Mouse (Mus musculus) right cerebral cortex, adult 2 months (tissue): ENCODE data around the gene Arhgap20.

ENCODE experiments used
- DNase-seq, 2 experiments: peaks; one replicate each; pipeline ENCODE4 v3.0.0; 2021 to 2022; ENCODE audit warnings: low spot score in 2 of 2

The Arhgap20 gene

GRCm38 (mm10) chr9:51798251-51798650 lies 33.1 kb downstream of the Arhgap20 start:
- no peak for DNase-seq

GRCm38 (mm10) chr9:51799156-51799555 lies 34.0 kb downstream of the Arhgap20 start:
- DNase-seq: no peak

DNA sequence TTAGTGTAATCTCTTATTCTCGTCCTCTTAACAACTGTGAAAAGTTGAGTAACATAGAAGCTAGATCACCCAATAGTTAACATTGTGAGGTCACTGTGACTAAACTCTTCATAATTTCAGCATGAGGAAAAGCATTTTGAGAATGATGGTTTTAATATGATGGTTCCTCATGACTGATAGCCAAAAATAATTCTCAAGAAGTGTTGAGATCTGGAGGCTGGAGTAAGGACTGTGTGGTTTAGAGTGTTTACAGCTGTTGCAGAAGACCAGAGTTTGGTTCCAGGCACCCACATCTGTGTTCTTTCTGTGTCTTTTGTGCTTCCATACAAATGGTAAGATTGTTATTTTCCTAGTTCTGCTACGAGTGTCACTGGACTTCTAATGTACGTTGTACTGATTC lies 42.1 kb downstream of the Arhgap20 start:
- no peak for DNase-seq

DNA sequence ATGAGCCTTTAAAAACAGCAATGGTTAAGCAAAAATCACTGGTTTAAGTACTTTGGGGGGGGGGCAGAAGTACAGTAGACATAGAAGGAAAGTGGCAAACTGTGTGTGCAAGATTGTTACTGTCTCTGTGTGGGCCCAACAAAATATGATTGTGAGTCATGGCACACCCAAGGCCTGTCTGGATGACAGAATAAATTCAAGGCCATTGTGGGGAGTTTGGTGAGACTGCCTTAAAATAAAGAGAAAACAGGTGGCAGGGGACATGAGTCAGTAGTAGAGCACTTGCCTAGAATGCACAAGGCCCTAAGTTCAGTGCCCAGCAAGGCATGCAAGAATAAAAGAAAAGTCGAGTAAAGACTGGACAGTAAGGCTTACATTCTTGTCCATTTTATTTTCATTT lies 47.8 kb downstream of the Arhgap20 start:
- no peak for DNase-seq

- DNase-seq: no peak
Observed at GRCm38 (mm10) chr9:51824516-51824915, 59.4 kb downstream of the Arhgap20 start.

- DNase-seq: no peak
Observed at GRCm38 (mm10) chr9:51831596-51831995, 66.5 kb downstream of the Arhgap20 start.

- no peak for DNase-seq
Observed at GRCm38 (mm10) chr9:51832368-51832767, 67.2 kb downstream of the Arhgap20 start.

GRCm38 (mm10) chr9:51837716-51838115 lies 72.6 kb downstream of the Arhgap20 start:
- DNase-seq: no peak

DNA sequence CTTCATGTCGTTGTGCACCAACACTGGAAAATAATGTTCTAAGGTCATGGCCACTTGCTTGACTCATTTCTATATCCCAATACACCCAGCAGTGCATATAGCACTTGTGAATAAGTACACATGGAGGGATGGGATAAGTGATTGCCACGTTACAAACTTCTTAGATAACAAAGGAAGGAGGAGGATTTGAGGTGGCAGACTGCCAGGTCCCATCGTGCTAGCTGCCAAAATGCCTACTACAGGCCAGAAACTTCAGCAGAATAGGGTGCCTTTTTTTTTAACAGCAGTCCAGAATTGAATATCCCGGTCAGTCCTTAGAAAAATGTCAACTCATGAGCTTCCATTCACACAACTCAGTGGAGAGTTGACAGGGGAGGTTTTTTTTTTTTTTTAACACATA lies 78.1 kb downstream of the Arhgap20 start:
- no peak for DNase-seq

DNA sequence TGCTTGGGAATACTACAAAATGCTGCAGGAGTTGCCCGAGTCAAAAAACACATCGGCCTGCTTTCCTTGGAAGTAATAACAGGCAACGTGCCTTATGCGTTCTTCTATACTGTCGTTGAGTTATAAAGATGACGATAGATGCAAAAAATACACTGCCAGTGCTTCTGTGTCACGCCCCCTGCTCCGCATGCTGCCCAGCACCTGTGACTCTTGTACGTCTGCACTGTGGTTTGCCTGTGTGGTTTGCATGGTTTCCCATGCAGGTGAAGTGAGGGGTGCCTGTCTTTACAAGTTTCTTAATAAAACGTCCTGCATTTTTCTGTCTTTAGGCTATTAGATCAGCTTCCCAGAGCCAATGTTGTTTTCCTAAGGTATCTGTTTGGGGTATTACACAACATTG lies 80.7 kb downstream of the Arhgap20 start:
- no peak for DNase-seq

DNA sequence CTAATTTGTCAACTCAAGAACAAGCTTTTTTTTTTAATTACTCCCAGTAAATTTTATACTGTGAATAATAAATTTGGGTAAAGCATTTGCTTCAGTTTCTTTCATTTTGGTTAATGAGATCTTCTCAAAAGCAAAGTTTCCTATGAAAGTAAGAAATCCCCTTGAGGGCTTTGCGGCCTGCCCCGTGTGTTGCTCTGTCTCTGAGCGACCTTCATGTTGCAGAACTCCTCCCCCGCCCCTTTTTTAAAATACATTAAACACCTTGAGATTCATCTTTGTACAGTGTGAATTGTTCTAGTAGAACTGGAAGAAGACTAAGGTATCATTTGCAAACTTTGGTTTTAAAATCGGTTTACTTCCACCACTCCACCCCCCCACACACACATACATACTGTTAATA lies 88.6 kb downstream of the Arhgap20 start:
- DNase-seq: no peak

DNA sequence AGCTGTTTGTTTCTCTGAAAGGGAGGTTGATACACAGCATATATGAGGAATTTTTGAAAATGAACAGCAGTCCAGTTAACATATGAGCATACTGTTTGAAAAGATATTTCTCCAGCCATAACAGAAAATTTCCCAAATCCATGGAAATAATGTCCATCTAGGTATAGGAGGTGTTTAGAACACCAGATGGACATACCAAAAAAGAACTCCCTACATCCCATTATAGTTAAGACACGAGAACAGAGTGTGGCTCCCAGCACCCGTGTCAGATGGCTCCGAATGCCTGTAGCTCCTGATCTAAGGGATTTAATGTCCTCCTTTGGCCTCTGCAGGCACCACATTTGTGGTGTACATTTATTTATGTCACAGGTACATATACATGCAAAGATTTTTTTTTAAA lies 99.1 kb downstream of the Arhgap20 start:
- DNase-seq: no peak

- no peak for DNase-seq
Observed at GRCm38 (mm10) chr9:51866634-51867033, 101.5 kb downstream of the Arhgap20 start.

GRCm38 (mm10) chr9:51869056-51869455 lies 103.9 kb downstream of the Arhgap20 start:
- no peak for DNase-seq

DNA sequence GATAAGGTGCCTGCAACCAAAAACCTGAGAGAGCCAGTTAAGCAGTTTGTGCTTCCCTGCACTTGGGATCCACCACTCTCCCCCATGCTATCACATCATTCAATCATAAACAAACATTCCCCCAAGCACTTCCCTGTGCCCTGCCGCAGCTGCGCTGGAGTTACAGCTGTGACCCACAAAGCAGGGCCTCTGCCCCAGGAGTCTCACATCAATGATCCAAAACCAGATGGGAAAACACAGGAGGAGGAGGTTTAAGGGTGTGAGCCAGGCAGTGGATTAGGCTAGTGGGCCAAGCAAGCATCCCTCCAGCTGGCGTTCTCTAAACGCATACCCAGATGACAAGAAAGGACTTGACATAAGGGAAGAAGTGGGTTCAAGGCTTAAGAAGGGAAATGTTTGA lies 109.2 kb downstream of the Arhgap20 start:
- no peak for DNase-seq

- no peak for DNase-seq
Observed at GRCm38 (mm10) chr9:51875531-51875930, 110.4 kb downstream of the Arhgap20 start.

- DNase-seq: peak; percentile 15 to 45
Observed at GRCm38 (mm10) chr9:51881386-51881785, 116.2 kb downstream of the Arhgap20 start.

DNA sequence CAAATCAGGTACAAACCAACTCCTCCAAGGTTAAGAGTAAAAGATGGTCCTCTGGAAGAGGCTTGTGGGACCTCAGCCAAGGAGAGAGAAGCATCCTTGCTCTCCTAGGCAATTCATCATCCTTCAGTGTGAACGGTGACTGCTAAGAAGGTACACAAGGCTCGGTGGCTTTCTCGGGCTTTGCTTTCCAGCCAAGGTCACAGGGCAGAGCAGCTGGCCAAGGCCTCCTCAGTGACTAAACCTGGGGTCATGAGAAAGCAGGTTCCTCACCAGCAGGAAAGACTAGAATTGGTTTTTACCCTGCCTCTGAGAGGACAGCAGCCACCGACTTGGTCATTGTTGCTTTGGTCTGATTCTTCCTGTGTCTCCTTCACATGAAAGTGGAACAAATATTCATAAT lies 116.7 kb downstream of the Arhgap20 start:
- DNase-seq: no peak

GRCm38 (mm10) chr9:51883319-51883718 lies 118.2 kb downstream of the Arhgap20 start:
- DNase-seq: no peak

DNA sequence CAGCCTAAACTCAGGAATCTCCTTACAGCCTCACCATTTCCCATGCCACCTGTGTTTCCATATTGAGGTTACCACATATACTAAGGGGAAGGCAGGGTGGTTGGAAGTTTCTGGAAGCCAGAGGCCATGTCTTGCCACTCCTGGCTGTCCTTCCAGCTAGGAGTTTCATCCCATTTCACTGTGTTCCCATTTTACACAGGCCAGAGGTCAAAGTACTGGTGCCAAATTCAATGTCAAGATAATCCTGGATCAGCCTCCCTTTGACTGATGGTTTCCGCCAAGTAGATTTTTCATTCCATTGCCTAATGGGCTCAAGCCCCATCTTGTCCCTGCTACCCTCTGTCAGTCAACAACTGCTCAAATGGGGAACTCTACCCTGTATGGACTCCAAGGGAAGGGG lies 127.8 kb downstream of the Arhgap20 start:
- no peak for DNase-seq
